Mouse (Mus musculus): ENCODE results near the gene Nacc1.

Nacc1 gene

DNA sequence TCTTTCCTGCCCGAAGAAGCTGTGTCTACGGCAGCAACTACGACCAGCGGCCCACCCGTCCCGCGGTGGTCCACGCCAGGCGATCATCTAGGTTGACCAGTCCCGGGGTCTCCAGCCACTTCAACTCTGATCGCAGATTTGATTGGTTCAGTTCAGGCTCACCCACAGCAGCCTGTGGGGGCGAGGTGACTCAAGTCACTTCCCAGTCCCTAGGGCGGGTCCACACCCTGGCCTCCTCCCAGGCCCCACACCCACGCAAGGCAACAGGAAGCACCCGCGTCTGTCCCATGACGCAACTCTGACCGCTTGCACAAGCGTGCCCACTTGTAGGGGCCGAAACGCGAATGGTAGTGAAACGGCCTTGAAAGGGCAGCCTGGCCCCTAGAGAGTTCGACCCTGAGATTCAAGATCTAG is 26.2 kb downstream of the Nacc1 start:
- DNase-seq: peak; percentile 56

DNA sequence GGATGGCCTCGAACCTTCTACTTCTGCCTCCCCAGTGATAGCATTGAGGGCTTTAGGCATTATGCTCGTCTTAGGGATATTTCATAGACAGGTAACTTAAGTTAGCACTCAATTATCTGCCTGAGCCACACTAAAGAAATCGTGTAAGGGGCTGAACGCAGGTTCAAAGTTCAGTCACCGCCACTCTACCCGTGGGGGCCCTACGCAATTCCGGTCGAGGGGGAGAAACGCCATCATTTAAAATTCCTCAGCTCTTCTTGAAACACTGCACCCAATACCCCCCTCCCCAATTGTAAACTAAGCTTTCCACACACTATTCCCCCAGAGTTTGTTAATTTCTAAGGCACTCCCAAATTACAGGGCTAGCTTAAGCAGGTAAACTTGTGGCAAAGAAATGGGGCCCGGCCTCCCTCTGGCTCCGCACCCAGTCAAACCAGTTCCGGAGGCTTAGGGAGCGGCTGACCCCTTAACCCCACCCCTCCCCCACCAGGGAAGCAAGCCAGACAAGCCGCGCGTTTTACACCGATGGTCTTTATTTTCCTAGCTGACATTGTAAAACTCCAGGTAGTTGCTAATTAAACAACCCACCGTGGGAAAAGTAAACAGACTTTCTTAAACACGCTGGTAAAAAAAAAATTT is 26.7 kb downstream of the Nacc1 start:
- peak; percentile 36 for DNase-seq

DNA sequence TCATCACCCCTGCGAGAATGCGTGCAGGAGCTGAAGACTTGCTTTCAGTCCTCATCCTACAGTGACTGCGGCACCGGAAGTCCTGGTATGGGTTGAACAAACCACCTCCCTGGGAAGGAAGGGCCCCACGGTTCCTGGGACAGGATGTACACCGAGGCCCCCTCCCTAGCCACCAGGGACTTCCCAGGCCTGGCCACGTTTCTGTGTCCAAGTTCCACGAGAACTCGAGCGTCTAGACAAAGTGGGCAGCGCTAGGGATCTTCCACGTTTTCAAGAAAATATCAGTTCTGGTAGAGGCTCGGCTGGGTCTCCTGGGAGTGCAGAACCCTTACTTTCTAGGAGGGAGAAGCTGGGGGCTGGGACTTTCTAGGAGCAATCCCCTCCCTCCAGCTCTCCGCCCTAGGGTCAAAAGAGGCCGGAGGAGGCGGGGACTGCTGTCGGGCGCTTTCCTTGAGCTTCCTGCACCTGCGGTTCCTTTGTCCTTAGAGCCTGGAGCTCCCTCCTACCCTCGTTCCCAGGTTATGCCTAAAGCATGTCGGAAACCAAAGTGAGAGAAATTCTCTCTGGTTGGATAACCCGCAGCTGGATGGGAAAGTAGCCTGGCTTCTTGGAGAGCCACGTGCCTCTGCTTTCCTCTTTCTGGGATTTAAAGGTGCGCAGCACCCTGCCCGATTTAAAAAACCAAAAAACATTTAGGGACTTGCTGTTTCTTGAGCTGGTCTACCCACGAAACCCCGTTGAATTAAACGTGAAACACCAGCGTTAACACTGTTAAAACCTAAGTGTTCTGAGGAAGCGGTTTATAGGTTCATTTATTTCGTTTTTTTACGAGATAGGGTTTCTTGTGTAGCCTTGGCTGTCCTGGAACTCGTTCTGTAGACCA is 27.5 kb downstream of the Nacc1 start:
- DNase-seq: no peak

DNA sequence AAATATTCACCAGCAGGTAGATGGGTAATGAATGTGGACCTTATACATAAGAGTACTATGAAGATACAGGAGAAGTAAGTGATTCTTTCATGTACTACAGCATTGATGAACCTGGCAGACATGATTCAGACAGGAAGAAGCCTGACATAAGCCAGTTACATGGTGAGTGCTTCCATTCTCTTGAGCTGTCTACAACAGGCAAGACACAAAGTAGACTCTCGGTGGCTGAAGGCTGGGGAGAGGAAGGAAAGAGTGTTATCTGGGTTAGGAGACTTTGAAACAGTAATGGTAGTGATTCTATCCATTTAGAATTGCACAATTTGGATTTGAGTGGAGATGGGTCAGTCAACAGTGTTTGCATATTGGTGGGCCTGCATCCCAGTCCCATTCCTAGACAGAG is 28.7 kb downstream of the Nacc1 start:
- DNase-seq: no peak

DNA sequence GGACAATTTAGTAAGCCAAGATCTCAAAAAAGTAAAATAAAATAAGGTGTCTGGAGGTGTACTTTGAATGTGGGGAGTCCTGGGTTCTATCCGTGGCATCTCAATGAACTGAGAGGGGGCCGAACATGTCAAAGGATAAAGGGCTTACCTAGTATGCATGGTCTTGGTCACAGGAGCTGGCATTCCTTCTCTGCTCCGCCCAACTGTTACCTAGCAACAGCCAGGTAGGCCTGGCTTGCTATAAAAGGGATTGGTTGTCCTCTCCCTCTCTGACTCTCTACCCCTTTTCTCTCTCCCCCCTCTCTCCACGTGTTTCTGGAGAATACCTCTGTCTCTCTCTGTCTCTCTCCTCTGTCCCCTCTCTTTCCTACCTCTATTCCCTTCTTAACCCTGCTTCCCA is 30.0 kb downstream of the Nacc1 start:
- DNase-seq: no peak

DNA sequence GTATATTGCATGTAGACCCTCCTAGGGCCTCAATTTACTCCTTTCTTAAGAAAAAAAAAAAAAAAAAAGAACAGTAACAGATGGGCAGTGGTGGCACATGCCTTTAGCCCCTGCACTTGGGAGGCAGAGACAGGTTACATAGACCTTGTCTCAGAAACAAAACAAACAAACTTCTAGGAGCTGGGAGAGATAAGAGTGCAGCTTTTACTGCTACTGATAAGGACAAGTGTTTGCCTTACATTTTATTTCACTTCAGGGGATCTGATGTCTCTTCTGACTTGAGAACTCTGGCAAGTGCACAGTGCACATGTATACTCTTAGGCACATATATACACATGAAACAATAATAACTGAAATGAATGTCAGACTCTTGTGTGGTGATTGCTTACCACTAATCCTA is 30.5 kb downstream of the Nacc1 start:
- no peak for DNase-seq

DNA sequence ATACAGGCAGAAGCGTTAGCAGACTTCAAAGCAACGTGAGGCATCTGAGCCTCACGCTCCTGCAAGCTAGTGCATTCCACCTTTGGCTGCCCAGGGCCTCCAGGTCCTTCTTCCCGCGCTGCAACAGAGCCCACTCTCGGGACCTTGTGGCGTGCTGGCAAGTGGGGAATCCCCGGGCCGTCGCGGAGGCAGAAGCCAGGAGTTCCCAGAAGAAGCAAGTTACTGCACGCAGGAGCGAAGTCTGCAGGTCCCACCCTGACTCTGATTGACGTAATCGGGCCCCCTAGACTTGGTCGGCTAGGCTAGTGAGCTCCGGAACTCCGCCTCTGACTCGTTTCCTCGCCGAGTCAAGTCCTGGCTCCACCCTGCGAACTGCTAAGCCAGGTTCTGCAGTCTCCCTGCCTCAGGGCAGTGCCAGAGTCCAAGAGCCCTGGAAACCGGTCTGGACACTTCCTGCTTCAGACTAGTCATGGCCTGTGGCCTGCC is 31.0 kb downstream of the Nacc1 start:
- DNase-seq: no peak

DNA sequence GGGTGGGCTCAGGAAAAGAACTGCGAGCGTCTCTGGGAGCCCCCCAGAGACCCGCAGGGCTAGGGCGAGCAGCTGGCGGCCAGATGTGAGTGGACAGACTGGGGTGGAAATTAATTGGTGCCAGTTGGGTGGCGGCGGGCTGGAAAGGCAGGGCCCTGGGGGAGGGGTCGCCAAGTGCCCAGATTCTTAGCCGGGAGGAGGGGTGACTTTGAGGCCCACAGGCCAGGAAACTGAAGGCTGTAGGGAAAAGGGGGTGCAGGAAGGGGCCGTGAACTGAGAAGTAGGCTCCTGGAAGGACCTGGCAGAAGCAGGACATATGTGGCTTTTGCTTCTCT is 31.5 kb downstream of the Nacc1 start:
- no peak for DNase-seq

DNA sequence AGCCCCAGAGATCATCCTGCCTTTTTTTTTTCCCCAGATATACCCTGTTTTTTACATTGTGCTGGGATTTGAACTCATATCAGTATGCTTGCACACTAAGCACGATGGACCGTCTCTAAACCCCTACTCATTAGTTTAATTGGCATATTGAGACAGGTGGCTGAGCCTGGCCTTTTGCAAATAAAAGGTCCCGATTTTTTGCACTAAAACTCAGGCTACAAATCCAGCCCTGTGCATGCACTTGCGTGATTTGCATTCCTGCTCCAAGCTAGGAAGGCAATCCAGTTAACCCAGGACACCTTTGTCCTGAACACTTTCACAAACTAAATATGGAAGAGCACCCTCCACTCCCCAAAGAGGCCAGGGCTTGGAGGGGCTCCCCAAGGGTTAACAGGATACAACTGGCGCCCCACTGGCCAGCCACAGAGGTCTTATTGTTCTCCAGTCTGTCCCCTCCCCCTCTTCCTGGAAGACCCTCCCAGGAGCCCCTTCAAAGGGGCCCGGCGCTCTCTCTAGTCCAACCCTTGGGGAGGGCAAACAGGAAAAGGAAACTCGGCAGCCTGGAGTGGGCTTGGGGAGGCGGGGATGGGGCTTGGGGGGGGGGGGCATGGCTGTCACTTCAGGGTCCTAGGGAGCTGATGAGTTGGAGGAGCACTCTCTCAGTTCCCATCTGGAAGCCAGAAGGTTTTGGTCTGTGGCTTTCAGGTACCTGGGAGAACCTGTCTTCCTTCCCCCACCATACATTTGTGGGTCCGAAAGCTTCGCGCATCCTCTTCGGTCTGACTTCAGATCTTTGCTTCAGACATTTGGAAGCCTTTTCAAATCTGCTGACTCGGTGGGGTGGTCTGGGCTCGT is 32.1 kb downstream of the Nacc1 start:
- no peak for DNase-seq

DNA sequence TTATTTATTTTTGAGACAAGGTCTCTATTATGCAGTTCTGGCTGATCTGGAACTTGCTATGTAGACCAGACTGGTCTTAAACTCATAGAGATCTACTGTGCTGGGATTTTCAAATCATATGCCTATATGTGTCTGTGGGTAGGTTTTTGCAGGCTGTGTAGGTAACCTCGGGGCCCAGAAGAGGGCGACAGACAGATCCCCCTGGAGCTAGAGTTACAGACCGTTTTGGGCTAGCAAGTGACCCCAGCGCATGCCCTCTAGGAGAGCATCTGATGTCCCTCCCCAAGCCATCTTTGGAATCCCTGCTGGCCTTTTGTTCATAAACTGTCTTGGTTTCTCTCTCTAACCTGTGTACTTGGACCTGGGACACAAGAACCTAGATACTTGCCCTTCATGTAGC is 33.1 kb downstream of the Nacc1 start:
- DNase-seq: no peak

DNA sequence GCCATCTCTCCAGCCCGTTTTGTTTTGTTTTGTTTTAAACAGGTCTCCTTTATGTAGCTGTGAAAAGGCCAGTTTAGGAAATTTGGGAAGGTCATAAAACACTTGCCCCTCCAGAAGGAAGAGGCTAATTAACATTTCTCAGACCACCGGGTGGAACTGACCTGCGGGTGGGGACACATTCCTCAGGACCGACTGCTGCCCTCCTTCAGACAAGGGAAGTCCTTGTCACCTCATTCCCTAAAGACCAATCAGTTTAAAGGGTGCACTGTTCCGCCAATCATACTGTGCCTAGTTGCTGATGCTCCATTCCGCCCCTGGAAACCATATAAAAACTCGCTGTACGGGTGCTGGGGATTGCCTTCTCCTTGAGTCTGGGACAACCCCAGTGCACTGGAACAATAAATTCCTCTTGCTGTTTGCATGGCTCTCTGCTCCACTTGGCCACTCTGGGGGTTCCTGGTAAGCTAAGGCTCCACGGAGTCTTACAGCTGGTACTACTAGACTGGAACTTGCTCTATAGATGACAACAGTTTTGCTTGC is 34.5 kb downstream of the Nacc1 start:
- DNase-seq: no peak

DNA sequence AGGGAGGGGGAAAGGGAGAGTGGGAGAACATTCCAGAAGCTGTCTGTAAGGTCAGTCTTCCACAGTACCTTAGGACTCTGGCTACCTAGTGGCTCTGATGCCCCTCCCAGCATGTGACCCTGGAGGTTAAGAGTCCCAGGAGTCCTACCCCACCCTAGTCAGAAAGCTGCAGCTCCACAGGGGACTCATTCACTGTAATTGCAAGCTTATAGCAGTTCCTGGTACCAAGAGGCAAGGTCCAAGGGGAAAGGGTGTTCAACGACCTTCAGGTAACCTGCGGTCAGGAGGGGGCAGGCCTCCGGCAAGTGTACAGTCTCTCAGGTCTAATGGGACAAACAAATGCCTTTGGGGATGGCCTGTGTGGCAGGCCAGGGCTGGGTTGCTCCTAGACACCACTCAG is 37.4 kb downstream of the Nacc1 start:
- no peak for DNase-seq

DNA sequence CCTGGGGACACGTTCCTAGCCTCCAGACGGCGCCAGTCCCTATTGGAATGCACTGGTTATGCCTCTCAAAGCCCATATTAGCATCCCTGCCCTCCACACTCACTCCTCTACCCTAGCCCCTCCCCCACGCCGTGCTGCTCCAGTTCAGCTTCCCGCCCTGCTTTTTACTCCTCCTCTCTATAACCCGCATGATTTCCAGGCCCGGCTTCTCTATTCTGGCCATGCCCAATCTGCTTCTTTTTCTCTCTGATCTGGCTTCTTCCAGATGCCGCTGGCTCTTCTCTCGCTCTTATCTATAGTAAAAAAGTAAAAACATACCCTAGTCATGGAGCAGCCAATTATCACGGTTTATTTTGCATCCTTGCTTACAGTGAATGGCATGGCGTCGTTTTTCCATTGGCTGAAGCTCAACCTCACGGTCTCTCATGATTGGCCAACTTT is 40.2 kb downstream of the Nacc1 start:
- no peak for DNase-seq

DNA sequence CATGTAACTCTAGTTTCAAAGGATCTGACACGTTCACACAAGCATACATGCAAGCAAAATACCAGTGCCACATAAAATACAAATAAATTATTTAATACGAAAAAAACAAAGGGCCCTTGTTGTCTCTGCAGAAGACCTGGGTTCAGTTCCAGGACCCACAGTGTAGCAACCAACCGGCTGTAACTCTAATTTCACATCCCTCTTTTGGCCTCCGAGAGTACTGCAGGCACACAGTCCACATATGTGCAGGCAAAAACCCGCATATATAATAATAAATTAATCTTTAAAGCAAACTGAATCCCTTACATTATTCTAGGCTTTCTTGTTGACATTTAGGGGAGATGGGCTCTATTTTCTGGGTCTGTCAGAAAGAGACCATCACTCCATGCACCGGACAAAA is 40.9 kb downstream of the Nacc1 start:
- no peak for DNase-seq

DNA sequence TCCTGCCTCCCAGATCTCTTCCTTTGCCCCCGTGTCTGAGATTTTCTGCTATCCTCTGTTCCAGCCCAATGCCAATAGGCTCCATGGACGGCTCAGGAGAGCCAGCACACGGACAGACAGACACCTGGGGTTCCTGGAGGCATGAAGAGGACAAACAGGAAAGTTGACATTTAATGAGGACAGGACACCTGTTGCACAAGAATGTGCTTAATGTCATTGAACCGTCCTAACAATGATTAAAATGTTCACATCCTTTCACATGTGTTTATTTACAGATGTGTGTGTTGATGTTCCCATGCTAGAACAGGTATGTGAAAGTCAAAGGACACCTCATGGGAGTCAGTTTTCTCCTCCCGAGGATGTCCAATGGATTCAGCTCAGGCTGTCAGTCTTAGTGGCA is 44.6 kb downstream of the Nacc1 start:
- DNase-seq: no peak

DNA sequence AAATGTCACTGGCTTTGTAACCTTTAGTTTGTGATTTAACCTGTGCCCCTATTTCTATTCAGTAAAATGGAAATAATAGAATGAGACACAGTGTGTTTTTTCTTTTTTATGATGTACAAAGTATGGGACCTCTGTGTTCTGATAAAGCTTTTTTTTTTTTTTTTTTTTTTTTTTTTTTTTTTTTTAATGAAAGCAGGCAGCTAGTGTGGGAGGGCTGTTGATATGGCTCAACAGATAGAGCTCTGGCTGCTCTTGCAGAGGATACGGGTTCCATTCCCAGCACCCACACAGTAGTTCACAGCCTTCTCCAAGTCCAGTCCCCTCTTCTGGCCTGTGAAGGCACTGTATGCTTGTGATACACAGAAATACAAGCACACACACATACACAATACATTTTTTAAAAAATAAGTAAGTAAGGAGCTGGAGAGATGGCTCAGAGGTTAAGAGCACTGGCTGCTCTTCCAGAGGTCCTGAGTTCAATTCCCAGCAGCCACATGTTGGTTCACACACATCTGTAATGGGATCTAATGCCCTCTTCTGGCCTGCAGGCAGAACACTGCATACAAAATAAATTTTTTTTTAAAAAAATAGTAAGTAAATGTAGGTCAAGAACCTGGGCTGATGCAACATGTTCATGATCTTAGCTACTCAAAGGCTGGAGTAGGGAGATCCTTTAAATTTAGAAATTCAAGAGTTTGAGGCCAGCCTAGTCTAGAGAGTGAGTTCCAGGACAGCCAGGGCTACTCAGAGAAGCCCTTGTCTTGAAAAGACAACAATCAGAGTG is 45.9 kb downstream of the Nacc1 start:
- no peak for DNase-seq

DNA sequence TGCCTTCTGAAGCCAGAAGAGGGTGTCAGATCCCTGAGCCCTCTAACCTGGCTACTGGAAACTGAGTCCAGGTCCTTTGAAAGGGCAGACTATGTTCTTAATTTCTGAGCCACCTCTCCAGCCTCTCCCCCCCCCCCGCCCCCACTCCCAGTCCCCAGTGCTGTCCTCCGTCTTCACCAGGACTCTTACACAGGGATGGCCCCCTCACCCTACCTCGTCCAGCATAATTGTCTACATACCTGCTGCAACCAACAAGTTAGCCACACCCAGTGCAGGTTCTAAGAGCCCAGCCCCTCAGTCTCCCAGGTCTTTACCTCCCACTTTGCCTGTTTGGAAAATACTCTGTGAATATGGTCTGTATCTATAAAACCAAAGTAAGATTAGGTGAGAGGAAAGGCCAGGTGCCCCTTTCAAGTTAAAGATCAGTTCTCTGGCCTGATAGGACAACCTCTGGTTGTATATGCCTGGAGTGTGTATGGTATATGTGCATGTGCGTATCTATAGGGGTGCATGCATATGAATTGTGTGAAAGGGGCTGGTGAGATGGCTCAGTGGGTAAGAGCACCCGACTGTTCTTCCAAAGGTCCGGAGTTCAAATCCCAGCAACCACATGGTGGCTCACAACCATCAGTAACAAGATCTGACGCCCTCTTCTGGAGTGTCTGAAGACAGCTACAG is 46.9 kb downstream of the Nacc1 start:
- no peak for DNase-seq

DNA sequence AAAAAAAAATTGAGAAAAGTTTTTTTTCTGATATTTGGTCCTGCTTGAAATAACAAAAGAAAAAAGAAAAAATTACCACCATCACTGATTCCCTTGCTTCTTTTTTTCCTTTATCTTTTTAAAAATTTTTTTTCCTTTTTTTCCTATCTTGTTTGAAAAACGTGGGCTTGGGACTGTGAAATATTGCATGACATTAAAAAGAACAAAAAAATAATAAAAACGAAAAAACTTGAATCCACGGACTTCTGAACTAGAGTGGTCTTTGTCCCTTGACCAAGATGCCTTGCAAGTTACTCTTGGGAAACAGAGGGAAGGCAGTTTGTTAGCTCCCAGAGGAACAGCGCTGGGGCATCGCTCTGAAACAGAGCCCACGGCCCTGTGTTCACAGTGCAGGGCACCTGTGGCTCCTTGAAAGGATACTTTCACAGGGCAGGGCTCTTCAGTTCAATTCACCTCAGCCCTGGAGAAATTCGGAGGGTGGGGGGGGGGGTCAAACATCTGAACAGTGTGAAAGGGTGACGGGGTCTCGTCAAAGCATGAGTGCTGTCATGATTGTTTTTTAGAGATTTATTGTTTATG is 47.6 kb downstream of the Nacc1 start:
- no peak for DNase-seq

DNA sequence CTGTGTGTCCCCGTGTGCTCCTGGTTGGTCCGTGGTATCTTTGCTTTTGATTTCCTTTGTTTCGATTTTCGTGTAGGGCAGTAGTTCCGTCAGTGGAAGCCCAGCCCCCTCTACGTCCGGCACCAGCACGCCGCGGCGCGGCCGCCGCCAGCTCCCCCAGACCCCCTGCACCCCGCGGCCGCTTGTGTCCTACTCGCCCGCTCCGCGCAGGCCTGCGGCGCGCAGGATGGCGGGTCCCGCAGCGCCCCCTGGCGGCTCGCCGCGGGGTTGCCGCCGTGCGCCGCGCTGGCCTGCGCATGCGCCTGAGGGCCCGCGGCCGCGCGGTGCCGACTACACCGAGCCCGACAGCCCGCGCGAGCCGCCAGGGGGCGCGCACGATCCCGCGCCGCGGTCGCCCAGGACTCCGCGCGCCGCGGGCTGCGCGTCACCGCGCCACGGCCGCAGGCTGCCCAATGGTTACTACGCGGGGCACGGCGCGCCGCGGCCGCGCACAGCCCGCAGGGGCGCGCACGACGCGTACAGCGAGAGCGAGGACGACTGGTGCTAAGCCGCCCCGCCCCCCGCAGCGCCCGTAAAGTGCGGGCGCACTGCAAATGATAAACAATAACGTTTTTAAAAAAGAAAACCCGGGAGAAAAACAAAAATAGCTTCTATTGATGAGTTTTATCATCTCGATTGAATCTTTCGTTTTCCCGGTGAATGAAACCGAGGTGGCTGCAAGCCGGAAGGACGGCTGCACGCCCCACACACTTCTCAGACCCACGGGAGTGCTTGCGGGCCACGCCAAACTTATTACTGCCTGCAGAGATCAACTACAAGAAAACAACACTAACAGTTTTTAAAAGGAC is 48.3 kb downstream of the Nacc1 start:
- DNase-seq: peak; percentile 92

DNA sequence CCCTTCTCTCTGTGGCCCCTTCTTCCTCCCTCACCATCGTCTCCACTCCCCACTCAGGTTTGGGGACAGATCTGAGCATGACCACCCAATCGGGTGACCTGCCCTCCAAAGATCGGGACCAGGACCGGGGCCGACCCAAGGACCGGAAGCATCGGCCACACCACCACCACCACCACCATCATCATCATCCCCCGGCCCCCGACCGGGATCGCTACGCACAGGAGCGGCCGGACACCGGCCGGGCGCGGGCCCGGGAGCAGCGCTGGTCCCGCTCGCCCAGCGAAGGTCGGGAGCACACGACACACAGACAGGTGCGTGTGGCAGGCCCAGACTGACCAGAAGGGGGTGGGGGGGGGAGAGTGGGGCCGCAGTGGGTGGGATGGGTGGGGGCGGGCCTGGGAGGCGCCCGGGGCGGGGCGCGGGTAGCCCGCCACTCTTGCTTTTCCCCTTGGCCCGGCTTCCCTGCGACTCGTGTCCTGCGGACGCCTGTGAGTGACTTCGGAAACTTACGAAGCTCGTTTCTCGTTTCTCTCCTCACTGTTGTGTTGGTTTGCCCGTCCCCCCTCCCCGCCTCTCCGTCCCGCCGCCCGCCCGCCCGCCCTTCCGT is 49.0 kb downstream of the Nacc1 start:
- DNase-seq: peak; percentile 44
